Mouse (Mus musculus) spleen, postnatal 36 days (tissue): ENCODE results near the gene Noct.

Source experiments
- DNase-seq, 2 experiments: peaks; one replicate each; pipeline ENCODE4 v3.0.0; 2022; ENCODE audit warnings: low spot score in 2 of 2, mixed read lengths in 1 of 2

Gene Noct

GRCm38 (mm10) chr3:51276421-51277111 is 52.3 kb downstream of the Noct start:
- DNase-seq = peak; percentile 61

GRCm38 (mm10) chr3:51277201-51278150 is 53.2 kb downstream of the Noct start:
- DNase-seq = peak; percentile 85 to 86

GRCm38 (mm10) chr3:51278433-51278832 is 54.2 kb downstream of the Noct start:
- no peak for DNase-seq

- DNase-seq = no peak
Measured at GRCm38 (mm10) chr3:51281727-51282126, 57.5 kb downstream of the Noct start.

GRCm38 (mm10) chr3:51284375-51284774 is 60.1 kb downstream of the Noct start:
- no peak for DNase-seq

- DNase-seq = peak; percentile 66 to 73
Measured at GRCm38 (mm10) chr3:51288880-51289821, 64.9 kb downstream of the Noct start.

- no peak for DNase-seq
Measured at GRCm38 (mm10) chr3:51294251-51294650, 70.0 kb downstream of the Noct start.

GRCm38 (mm10) chr3:51295225-51295624 is 71.0 kb downstream of the Noct start:
- no peak for DNase-seq

GRCm38 (mm10) chr3:51296790-51297189 is 72.5 kb downstream of the Noct start:
- DNase-seq = no peak
